Mouse (Mus musculus): Measurements from ENCODE around the gene Gng8. TPM values are rescaled to one million over a fixed set of nuclear protein-coding genes. Genes with fewer than 3 reads are reported as not detected.

The Gng8 gene
- polyA plus RNA-seq, 1 experiment: 10.3 TPM

GRCm38 (mm10) chr7:16876006-16876405, 15.6 kb upstream of the Gng8 start:
- Histone ChIP-seq H3K4me1 (ENCODE audit: control insufficient read depth, insufficient read depth, low read length) (peaks cover 13% of the 10 kb centered on the region), H3K27me3 (ENCODE audit: control insufficient read depth, insufficient read depth, low read length) (no peaks in the 10 kb centered on the region), H3K4me3 (ENCODE audit: control insufficient read depth, low read depth, low read length) (peak overlapping the region; percentile 88), H3K36me3 (ENCODE audit: control insufficient read depth, insufficient read depth, low read length) (no peaks in the 10 kb centered on the region), H3K27ac (ENCODE audit: control insufficient read depth, insufficient read depth, low read depth, low read length) (no peak overlapping the region; the same call in 1 of the 2 replicates)
- no peak for TF ChIP-seq POLR2A (IDR thresholded peaks at IDR 0.05; ENCODE audit: control insufficient read depth, low read depth, low read length)
- TF ChIP-seq CTCF (IDR thresholded peaks at IDR 0.05; ENCODE audit: control insufficient read depth, insufficient read depth, insufficient replicate concordance, low read depth, low read length): no peak

DNA sequence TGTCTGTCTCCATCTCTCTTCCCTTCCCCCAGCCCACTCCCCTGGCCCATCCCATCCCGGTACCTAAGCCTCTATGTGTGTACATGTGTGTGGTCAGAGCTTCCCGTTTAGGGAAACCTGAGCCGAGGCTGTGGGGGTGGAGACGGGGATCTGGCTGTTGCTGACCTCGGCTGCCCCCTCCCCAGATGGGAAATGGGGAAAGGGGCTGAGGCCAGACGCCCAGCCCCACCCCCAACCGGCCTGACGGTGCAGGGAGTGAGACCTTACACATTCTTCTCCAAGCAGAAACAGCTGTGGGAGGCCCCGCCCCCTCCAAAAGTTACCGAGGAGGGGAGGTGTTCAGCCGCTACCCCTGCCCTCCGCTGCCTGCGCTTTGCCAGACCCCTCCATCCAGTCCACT, 15.0 kb upstream of the Gng8 start:
- Histone ChIP-seq H3K27ac (ENCODE audit: control insufficient read depth, insufficient read depth, low read depth, low read length) (peak overlapping the region; percentile 72), H3K4me3 (ENCODE audit: control insufficient read depth, low read depth, low read length) (peak overlapping the region; percentile 88), H3K4me1 (ENCODE audit: control insufficient read depth, insufficient read depth, low read length) (peaks cover 14% of the 10 kb centered on the region), H3K27me3 (ENCODE audit: control insufficient read depth, insufficient read depth, low read length) (no peaks in the 10 kb centered on the region), H3K36me3 (ENCODE audit: control insufficient read depth, insufficient read depth, low read length) (no peaks in the 10 kb centered on the region)
- no peak for TF ChIP-seq CTCF (IDR thresholded peaks at IDR 0.05; ENCODE audit: control insufficient read depth, insufficient read depth, insufficient replicate concordance, low read depth, low read length)
- TF ChIP-seq POLR2A (IDR thresholded peaks at IDR 0.05; ENCODE audit: control insufficient read depth, low read depth, low read length): no peak

DNA sequence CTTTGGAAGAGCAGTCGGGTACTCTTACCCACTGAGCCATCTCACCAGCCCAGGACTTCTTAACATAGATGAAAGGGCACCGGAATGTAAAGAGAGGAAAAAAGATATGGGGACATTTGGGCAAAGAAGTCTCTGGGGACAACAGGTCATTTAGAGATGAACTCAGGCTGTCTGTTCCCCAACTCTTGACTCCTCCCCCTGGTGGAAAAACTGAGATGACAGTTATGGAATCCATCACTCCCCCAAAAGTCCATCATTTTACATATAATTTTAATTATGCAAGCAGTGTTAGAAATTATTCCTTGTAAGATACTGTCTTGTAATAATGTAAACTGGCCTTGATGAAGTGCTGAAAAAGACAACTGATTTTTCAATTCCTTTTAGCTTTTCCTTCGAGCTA, 13.9 kb upstream of the Gng8 start:
- Histone ChIP-seq H3K27ac (ENCODE audit: control insufficient read depth, insufficient read depth, low read depth, low read length) (no peak overlapping the region), H3K36me3 (ENCODE audit: control insufficient read depth, insufficient read depth, low read length) (no peaks in the 10 kb centered on the region), H3K4me3 (ENCODE audit: control insufficient read depth, low read depth, low read length) (no peak overlapping the region), H3K27me3 (ENCODE audit: control insufficient read depth, insufficient read depth, low read length) (no peaks in the 10 kb centered on the region), H3K4me1 (ENCODE audit: control insufficient read depth, insufficient read depth, low read length) (peaks cover 14% of the 10 kb centered on the region)
- TF ChIP-seq POLR2A (IDR thresholded peaks at IDR 0.05; ENCODE audit: control insufficient read depth, low read depth, low read length): no peak
- TF ChIP-seq CTCF (IDR thresholded peaks at IDR 0.05; ENCODE audit: control insufficient read depth, insufficient read depth, insufficient replicate concordance, low read depth, low read length): no peak

- Histone ChIP-seq H3K27me3 (ENCODE audit: control insufficient read depth, insufficient read depth, low read length) (no peaks in the 10 kb centered on the region), H3K4me1 (ENCODE audit: control insufficient read depth, insufficient read depth, low read length) (peaks cover 18% of the 10 kb centered on the region), H3K27ac (ENCODE audit: control insufficient read depth, insufficient read depth, low read depth, low read length) (peak overlapping the region; percentile 62), H3K4me3 (ENCODE audit: control insufficient read depth, low read depth, low read length) (no peak overlapping the region), H3K36me3 (ENCODE audit: control insufficient read depth, insufficient read depth, low read length) (no peaks in the 10 kb centered on the region)
- TF ChIP-seq CTCF (IDR thresholded peaks at IDR 0.05; ENCODE audit: control insufficient read depth, insufficient read depth, insufficient replicate concordance, low read depth, low read length) (no peak), POLR2A (IDR thresholded peaks at IDR 0.05; ENCODE audit: control insufficient read depth, low read depth, low read length) (no peak)
Observed at GRCm38 (mm10) chr7:16879796-16880547, 11.6 kb upstream of the Gng8 start.

GRCm38 (mm10) chr7:16880615-16881014, 11.0 kb upstream of the Gng8 start:
- H3K36me3 ChIP-seq (ENCODE audit: control insufficient read depth, insufficient read depth, low read length): no peaks in the 10 kb centered on the region
- no peak overlapping the region for H3K4me3 ChIP-seq (ENCODE audit: control insufficient read depth, low read depth, low read length)
- no peaks in the 10 kb centered on the region for H3K27me3 ChIP-seq (ENCODE audit: control insufficient read depth, insufficient read depth, low read length)
- peak overlapping the region; percentile 62 for H3K27ac ChIP-seq (ENCODE audit: control insufficient read depth, insufficient read depth, low read depth, low read length)
- peaks cover 18% of the 10 kb centered on the region for H3K4me1 ChIP-seq (ENCODE audit: control insufficient read depth, insufficient read depth, low read length)
- no peak for TF ChIP-seq POLR2A (IDR thresholded peaks at IDR 0.05; ENCODE audit: control insufficient read depth, low read depth, low read length)
- no peak for TF ChIP-seq CTCF (IDR thresholded peaks at IDR 0.05; ENCODE audit: control insufficient read depth, insufficient read depth, insufficient replicate concordance, low read depth, low read length)

- Histone ChIP-seq H3K4me3 (ENCODE audit: control insufficient read depth, low read depth, low read length) (no peak overlapping the region), H3K4me1 (ENCODE audit: control insufficient read depth, insufficient read depth, low read length) (peaks cover 17% of the 10 kb centered on the region), H3K27ac (ENCODE audit: control insufficient read depth, insufficient read depth, low read depth, low read length) (no peak overlapping the region), H3K27me3 (ENCODE audit: control insufficient read depth, insufficient read depth, low read length) (no peaks in the 10 kb centered on the region; the same call in 1 of the 2 replicates), H3K36me3 (ENCODE audit: control insufficient read depth, insufficient read depth, low read length) (no peaks in the 10 kb centered on the region; the same call in 1 of the 2 replicates)
- no peak for TF ChIP-seq CTCF (IDR thresholded peaks at IDR 0.05; ENCODE audit: control insufficient read depth, insufficient read depth, insufficient replicate concordance, low read depth, low read length)
- no peak for TF ChIP-seq POLR2A (IDR thresholded peaks at IDR 0.05; ENCODE audit: control insufficient read depth, low read depth, low read length)
Observed at GRCm38 (mm10) chr7:16883162-16883561, 8.4 kb upstream of the Gng8 start.

DNA sequence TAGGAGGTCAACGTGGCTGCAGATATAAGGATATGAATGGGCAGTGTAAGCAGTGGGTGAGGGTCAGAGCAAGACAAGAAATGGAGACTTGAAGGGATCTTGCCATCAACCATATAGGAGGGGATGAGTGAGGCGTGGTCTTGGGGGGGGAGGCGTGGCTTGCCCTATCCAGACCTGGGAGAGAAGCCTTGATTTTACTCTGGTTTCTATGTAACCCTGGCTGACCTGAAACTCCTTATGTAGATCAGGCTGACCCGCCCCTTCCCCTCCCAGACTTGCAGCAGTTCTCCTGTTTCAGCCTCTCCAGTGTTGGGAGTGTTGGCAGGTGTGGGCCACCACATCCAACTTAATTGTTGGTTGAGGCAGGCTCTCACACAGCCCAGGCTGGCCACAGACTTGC, 7.3 kb upstream of the Gng8 start:
- TF ChIP-seq CTCF (IDR thresholded peaks at IDR 0.05; ENCODE audit: control insufficient read depth, insufficient read depth, insufficient replicate concordance, low read depth, low read length) (no peak), POLR2A (IDR thresholded peaks at IDR 0.05; ENCODE audit: control insufficient read depth, low read depth, low read length) (no peak)
- Histone ChIP-seq H3K27ac (ENCODE audit: control insufficient read depth, insufficient read depth, low read depth, low read length) (no peak overlapping the region), H3K4me1 (ENCODE audit: control insufficient read depth, insufficient read depth, low read length) (peaks cover 17% of the 10 kb centered on the region), H3K36me3 (ENCODE audit: control insufficient read depth, insufficient read depth, low read length) (no peaks in the 10 kb centered on the region; the same call in 1 of the 2 replicates), H3K4me3 (ENCODE audit: control insufficient read depth, low read depth, low read length) (no peak overlapping the region), H3K27me3 (ENCODE audit: control insufficient read depth, insufficient read depth, low read length) (no peaks in the 10 kb centered on the region; the same call in 1 of the 2 replicates)

Data from testis, adult 2 months (tissue).